Mouse (Mus musculus) liver, postnatal 0 days (tissue): ENCODE data around the gene Dok1.

ENCODE experiments used
- CTCF ChIP-seq: sonication (generic); IDR thresholded peaks from 2 replicates; pipeline ENCODE4 v1.5.1; 2016; ENCODE audit warnings: antibody characterized with exemption, low read depth
- EP300 ChIP-seq: IDR thresholded peaks from 2 replicates; pipeline ENCODE4 v1.6.1; 2016; ENCODE audit warnings: antibody characterized with exemption, low read depth, mild to moderate bottlenecking

DNA sequence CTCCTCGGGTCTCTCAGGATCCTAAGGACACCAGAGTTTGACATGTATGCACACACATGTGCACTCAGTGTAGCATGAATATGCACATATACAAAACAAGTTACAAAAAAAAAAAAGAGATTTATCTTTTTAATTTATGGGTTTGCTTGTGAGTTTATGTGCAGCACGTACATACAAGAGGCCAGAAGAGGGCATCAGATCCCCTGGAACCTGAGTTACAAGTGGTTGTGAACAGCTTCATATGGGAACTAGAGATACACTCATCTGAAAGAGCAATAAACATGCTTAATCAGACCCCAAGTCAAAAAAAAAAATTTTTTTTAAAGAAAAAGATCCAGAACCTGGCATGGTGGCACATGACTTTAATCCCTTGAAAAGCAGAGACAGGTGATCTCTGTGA lies 41.7 kb upstream of the Dok1 start:
- peak; percentile 51 for TF ChIP-seq CTCF
- TF ChIP-seq EP300: no peak
